Mouse (Mus musculus): ENCODE measurements around the gene Runx2. TPM values are rescaled to one million over a fixed set of nuclear protein-coding genes. Genes with fewer than 3 reads are reported as not detected.

Gene Runx2
- total RNA-seq, 2 experiments from 2014 or later: 6.1 to 6.6 TPM

DNA sequence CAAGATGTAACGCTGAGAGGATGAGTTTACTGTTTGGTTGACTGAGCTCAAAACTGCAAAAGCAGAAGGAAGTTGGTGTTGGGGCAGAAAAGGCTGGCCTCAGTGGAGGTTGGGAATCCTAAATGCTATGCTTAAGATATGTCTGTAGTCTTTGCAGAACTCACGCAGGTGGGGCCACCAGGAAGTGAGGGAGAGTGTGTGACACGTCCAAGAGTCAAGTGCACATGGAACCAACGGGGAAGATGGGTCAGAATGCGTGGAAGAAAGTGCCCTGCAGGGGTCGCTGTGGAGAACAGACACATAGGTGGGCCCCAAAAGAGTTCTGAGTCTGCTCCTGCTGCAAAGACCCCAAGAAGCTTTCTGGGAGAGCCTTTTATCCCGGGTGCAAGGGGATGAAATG, 141.8 kb downstream of the Runx2 start:
- DNase-seq (ENCODE audit: low spot score in 2 of 2): no peak
- intact Hi-C loops (cut with DNase I): no loop called here

DNA sequence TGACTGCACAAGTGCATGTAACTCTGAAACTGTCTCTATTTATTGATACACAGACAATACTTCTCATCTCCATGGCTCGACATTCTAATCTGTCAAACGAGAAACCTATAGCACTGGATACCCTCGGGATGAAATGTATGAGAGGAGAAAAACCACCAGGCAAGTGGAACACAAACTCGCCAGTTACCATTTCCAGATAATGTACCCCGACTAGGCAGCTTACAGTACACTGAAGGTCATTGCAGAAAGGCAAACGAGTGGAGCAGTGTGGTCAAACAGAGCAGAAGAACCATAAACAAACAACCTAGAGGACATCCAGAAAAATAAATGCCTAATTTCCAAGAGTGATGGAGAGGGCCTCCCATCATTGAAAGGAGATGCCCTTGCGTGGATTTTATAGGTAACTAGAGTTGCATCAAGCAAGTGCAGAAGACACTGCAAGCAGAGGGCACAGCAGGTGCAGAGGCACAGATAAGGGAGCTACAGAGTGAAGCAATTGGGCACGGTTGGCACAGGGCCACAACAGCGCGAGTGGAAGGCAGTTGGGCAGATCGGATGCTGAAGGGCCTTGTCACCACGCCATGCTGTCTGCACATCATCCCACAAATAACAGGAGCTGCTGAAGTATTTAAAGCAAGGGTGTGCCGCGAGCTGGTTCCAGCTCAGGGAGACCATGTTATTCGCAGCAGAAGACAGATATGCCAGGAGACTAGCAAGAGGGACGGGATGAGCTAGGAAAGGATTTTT, 142.5 kb downstream of the Runx2 start:
- intact Hi-C loops (cut with DNase I): no loop called here
- peak; percentile 64 to 68 for DNase-seq (ENCODE audit: low spot score in 2 of 2)

DNA sequence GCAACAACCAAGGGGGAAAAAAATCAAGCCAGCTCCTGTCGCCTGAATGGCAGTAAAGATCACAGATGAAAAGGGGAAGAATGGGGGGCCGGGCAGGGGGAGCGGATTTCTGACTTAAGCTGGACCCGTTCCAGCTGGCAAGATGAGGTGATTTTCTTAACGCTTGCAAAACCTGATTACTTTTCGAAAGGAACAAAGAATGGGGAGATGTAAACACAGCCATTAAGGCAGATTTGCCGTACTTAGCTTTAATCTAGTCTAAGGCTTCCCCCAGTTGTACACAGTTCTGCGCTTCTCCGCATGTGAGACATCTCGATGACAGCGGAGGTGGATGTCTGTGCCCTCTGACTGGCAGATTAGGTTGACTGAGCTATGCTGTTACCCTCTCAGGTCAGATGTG, 144.6 kb downstream of the Runx2 start:
- DNase-seq (ENCODE audit: low spot score in 2 of 2): no peak
- intact Hi-C loops (cut with DNase I): no loop called here

GRCm38 (mm10) chr17:44667346-44667745, 147.3 kb downstream of the Runx2 start:
- DNase-seq (ENCODE audit: low spot score in 2 of 2): no peak
- intact Hi-C loops (cut with DNase I): no loop called here

- intact Hi-C loops (cut with DNase I): no loop called here
- DNase-seq (ENCODE audit: low spot score in 2 of 2): no peak
Measured at GRCm38 (mm10) chr17:44663872-44664271, 150.7 kb downstream of the Runx2 start.

GRCm38 (mm10) chr17:44663208-44663607, 151.4 kb downstream of the Runx2 start:
- no peak for DNase-seq (ENCODE audit: low spot score in 2 of 2)
- intact Hi-C loops (cut with DNase I): no loop called here

DNA sequence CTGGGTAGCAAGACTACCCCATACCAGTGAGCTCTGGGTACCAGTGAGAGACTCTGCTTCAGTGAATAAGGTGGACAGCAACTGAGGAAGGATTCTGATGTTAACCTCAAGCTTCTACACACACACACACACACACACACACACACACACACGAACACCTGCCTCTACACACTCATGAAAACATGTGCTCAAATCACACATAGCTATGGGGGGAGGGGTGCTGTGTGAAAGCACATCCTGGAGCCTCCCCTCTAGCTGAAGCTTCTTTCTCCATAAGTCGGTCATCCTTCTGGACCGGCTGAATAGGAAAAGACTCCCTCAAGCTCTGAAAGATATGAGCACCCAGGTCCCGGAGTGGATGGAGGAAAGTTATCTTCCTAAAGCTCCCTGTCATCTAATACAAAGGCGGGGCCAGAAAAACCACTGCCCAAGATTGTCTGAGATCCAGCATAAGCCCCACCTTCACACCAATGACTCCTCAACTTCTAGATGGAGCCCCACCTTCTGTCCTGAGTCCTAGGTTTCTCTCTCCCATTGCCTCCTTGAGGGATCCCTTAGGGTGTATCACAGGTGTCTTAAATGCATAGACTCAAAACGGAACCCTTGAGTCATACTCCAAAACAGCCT, 152.4 kb downstream of the Runx2 start:
- intact Hi-C loops (cut with DNase I): no loop called here
- DNase-seq (ENCODE audit: low spot score in 2 of 2): no peak

GRCm38 (mm10) chr17:44660121-44660806, 154.3 kb downstream of the Runx2 start:
- intact Hi-C loops (cut with DNase I): no loop called here
- DNase-seq (ENCODE audit: low spot score in 2 of 2): no peak

GRCm38 (mm10) chr17:44654503-44654902, 160.1 kb downstream of the Runx2 start:
- no peak for DNase-seq (ENCODE audit: low spot score in 2 of 2)

DNA sequence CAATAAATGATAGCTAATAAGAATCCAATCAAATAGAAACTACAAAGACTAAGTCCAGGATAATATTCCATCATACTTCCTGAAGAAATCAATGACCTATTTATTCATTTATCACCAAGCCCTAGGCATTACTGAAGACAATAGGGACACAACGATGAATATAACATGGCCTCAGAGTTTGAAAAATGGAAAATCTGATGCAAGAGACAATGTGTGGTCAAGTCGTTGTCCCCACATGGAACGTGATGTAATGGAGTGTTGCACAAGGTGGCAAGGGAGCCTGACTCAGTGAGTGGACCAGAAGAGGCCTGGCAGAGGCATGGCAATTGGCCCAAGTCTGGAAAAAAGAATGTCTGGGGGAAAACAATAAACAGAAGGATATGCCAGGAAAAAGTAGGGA, 161.5 kb downstream of the Runx2 start:
- intact Hi-C loops (cut with DNase I): no loop called here
- DNase-seq (ENCODE audit: low spot score in 2 of 2): no peak

More at GRCm38 (mm10) chr17:44654503-44654902, 160.1 kb downstream of the Runx2 start:
- intact Hi-C loops (cut with DNase I): no loop called here

GRCm38 (mm10) chr17:44652054-44652453, 162.5 kb downstream of the Runx2 start:
- intact Hi-C loops (cut with DNase I): no loop called here
- no peak for DNase-seq (ENCODE audit: low spot score in 2 of 2)

DNA sequence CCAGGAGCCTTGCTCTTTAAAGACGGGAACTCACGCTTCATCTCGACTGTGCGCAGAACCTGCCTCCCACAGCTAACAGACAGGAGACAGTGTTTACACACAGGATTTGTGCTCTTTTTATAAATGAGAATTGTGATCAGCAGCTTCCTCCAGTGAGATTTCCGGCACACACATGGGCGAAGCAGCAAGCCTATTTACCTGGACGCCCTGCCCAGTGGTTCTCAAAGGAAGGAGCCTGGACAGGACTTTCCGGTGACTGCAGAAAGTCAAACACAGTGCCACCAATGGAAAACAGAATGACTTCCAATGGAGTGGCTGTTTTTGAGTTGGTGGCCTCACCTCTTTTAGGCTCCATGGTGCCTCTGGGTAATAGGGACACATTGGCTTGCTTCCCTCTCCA, 163.0 kb downstream of the Runx2 start:
- intact Hi-C loops (cut with DNase I): no loop called here

DNA sequence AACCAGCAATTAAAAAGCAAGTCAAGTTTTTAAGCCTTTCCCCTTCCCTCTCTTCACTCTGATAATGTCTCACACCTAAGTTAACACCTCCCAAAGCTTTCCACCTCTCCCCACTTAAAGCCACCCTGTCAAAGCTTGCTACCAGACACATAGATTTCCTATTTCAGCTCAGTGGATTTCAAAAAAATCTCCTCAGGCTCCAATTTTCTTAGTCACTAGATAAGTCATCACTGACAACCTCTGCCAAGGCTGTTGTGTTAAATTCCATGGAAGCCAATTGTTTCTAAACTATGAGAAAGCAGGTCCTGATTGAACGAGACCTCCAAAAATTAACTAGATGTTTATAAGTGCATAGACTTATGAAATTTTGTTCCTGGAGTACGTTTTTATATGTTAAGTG, 164.2 kb downstream of the Runx2 start:
- no peak for DNase-seq (ENCODE audit: low spot score in 2 of 2)

More for the DNA sequence above, 163.0 kb downstream of the Runx2 start:
- no peak for DNase-seq (ENCODE audit: low spot score in 2 of 2)

GRCm38 (mm10) chr17:44649056-44649455, 165.5 kb downstream of the Runx2 start:
- DNase-seq (ENCODE audit: low spot score in 2 of 2): no peak
- intact Hi-C loops (cut with DNase I): no loop called here

More for the DNA sequence above, 164.2 kb downstream of the Runx2 start:
- intact Hi-C loops (cut with DNase I): no loop called here

DNA sequence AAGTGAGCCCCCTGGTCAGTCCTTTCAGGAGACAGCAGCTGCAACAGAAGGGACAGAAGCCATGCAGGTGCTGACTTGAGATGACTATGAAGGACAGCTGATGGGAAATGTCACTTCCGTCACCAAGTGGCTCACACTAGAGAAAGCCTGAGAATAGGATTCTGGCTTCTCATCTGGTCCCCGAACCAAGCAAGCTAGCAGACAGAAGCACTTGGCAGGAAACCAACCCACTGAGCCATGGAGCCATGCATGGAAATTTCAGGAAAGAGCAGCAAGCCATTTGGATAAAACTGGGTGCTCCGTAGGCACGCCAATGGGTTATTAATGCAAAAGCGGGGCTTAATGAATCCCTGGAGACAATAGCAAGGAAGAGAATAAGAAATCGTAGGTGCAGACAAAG, 166.7 kb downstream of the Runx2 start:
- intact Hi-C loops (cut with DNase I): no loop called here
- peak; percentile 22 to 37 for DNase-seq (ENCODE audit: low spot score in 2 of 2)

DNA sequence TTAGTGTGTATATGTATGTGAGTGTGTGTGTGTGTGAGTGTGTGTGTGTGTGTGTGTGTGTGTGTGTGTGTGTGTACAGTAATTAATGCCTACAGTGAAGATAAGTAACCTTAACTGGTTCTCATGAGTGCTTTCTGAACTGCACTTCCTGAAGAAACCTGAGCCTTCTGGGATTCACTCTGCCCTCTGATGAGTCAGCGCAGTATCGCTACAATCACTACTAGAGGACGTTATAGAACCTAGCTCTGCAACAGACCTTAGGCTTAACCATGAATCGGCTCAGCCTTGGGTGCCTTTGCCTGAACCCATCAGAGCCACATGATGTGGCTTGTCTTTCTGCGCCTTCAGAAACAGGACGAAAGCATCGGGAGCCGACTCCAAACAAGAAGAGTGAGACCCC, 169.5 kb downstream of the Runx2 start:
- intact Hi-C loops (cut with DNase I): no loop called here
- DNase-seq (ENCODE audit: low spot score in 2 of 2): no peak

- intact Hi-C loops (cut with DNase I): no loop called here
- no peak for DNase-seq (ENCODE audit: low spot score in 2 of 2)
Measured at GRCm38 (mm10) chr17:44643260-44643659, 171.3 kb downstream of the Runx2 start.

- no peak for DNase-seq (ENCODE audit: low spot score in 2 of 2)
- intact Hi-C loops (cut with DNase I): no loop called here
Measured at GRCm38 (mm10) chr17:44642126-44642525, 172.5 kb downstream of the Runx2 start.

- no peak for DNase-seq (ENCODE audit: low spot score in 2 of 2)
- intact Hi-C loops (cut with DNase I): no loop called here
Measured at GRCm38 (mm10) chr17:44640910-44641309, 173.7 kb downstream of the Runx2 start.

- DNase-seq (ENCODE audit: low spot score in 2 of 2): no peak
- intact Hi-C loops (cut with DNase I): no loop called here
Measured at GRCm38 (mm10) chr17:44639446-44639845, 175.2 kb downstream of the Runx2 start.
